In the genomic region with DNA sequence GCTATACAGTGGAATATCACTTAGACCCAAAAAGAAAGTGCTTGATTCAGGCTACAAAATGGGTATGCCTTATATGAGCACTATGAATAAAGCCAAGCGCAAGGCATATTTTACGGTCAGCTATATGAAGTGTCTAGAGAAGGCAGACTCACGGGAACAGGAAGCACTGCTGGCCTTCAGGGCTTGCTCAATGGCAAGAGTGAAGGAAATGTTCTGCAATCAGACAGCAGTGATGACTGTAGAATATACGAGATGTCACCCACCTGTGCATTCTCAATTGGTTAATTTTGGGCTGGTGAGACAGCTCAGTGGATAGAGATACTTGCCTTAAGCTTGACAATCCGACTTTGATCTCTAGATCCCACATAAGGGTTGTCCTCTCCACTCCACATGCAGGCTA, we compare ENCODE assay signal across 24 mouse cellular contexts. TPM values are rescaled to one million over a fixed set of nuclear protein-coding genes. Genes with fewer than 3 reads are reported as not detected.
DNase-seq lines count a peak whose midpoint lies in the region; ATAC-seq lines count a peak whose summit lies in the region.
"Had no signal": no experiment of that assay in that cellular context is flagged by ENCODE, and none has a peak within 500 bp of the region (broad histone marks: within the 10 kb centered on the region; RNA-seq: fewer than 3 reads in every experiment).

No protein-coding gene starts in this region.

- H3K9me3 ChIP-seq in kidney, embryonic 15.5 days (replicated peaks) = no peaks in the 10 kb centered on the region
- H3K9me3 ChIP-seq in kidney, embryonic 16.5 days (ENCODE audit: low read length) = 0 out of 2 replicates have a peak, but pooled peaks cover 3% of the 10 kb centered on the region
- no peaks in the 10 kb centered on the region for H3K9me3 ChIP-seq in liver, embryonic 12.5 days (replicated peaks)
- H3K9me3 ChIP-seq: embryonic facial prominence, embryonic 10.5 days; embryonic facial prominence, embryonic 12.5 days; forebrain, embryonic 13.5 days; G1E had no signal

- 89% methylated on average over 5 of the region's 5 CpGs for WGBS in kidney, embryonic 15.5 days
- WGBS in kidney, embryonic 16.5 days = 88% methylated on average over 5 of the region's 5 CpGs
- 81% methylated on average over 5 of the region's 5 CpGs for WGBS in liver, embryonic 12.5 days (ENCODE audit: insufficient replicate concordance)

- H3K27me3 ChIP-seq in kidney, embryonic 15.5 days = no peaks in the 10 kb centered on the region
- H3K27me3 ChIP-seq in kidney, embryonic 16.5 days (ENCODE audit: insufficient read depth, low read length) = no peaks in the 10 kb centered on the region
- H3K27me3 ChIP-seq in liver, embryonic 12.5 days (replicated peaks) = no peaks in the 10 kb centered on the region
- H3K27me3 ChIP-seq: CH12.LX; embryonic facial prominence, embryonic 12.5 days; forebrain, embryonic 13.5 days; Patski had no signal

- H3K27ac ChIP-seq in kidney, embryonic 15.5 days = 0 out of 2 replicates have a peak overlapping the region, but pooled peaks have one; percentile 27
- no peak overlapping the region for H3K27ac ChIP-seq in kidney, embryonic 16.5 days (ENCODE audit: low read length)
- H3K27ac ChIP-seq in liver, embryonic 12.5 days = no peak overlapping the region
- H3K27ac ChIP-seq: embryonic facial prominence, embryonic 10.5 days; embryonic facial prominence, embryonic 12.5 days; forebrain, embryonic 13.5 days had no signal

- H3K4me1 ChIP-seq in kidney, embryonic 15.5 days = peaks cover 29% of the 10 kb centered on the region
- H3K4me1 ChIP-seq in kidney, embryonic 16.5 days (ENCODE audit: insufficient read depth, low read length) = peaks cover 19% of the 10 kb centered on the region
- H3K4me1 ChIP-seq in liver, embryonic 12.5 days = peaks cover 7% of the 10 kb centered on the region

- no peak for DNase-seq in left cerebral cortex, adult 8-10 months (ENCODE audit: low spot score in 2 of 2)
- DNase-seq in ovary, postnatal 10 days (ENCODE audit: low spot score) = no peak
- DNase-seq: adrenal gland, adult 8-10 months; adrenal gland, postnatal 14 days; adrenal gland, postnatal 36 days; B cell, adult 2 months; cerebellum, adult 11-12 months; cerebellum, adult 2 months; cerebellum, adult 9-10 months; cerebellum, postnatal 10 days; cerebellum, postnatal 25 days had no signal

- no peak overlapping the region for H3K4me2 ChIP-seq in kidney, embryonic 15.5 days
- no peak overlapping the region for H3K4me2 ChIP-seq in kidney, embryonic 16.5 days (replicated peaks; ENCODE audit: low read depth, low read length)
- H3K4me2 ChIP-seq in liver, embryonic 12.5 days = no peak overlapping the region
- H3K4me2 ChIP-seq: embryonic facial prominence, embryonic 12.5 days; forebrain, embryonic 13.5 days had no signal

- H3K4me3 ChIP-seq in kidney, embryonic 15.5 days (replicated peaks) = no peak overlapping the region
- H3K4me3 ChIP-seq in kidney, embryonic 16.5 days (ENCODE audit: low read length) = no peak overlapping the region
- H3K4me3 ChIP-seq in liver, embryonic 12.5 days = no peak overlapping the region
- H3K4me3 ChIP-seq: embryonic facial prominence, embryonic 10.5 days; embryonic facial prominence, embryonic 12.5 days; forebrain, embryonic 13.5 days had no signal

- no peak overlapping the region for H3K9ac ChIP-seq in kidney, embryonic 15.5 days
- no peak overlapping the region for H3K9ac ChIP-seq in kidney, embryonic 16.5 days (replicated peaks; ENCODE audit: low read length)
- H3K9ac ChIP-seq in liver, embryonic 12.5 days = no peak overlapping the region
- H3K9ac ChIP-seq: embryonic facial prominence, embryonic 12.5 days; forebrain, embryonic 13.5 days had no signal

- ATAC-seq in kidney, embryonic 15.5 days (replicated peaks; ENCODE audit: low FRiP score) = no peak
- ATAC-seq in kidney, embryonic 16.5 days (ENCODE audit: low FRiP score, low TSS enrichment) = no peak
- peak; percentile 97 for ATAC-seq in megakaryocyte, adult 5-6 weeks (ENCODE audit: poor library complexity, severe bottlenecking)
- peak; percentile 40; the same call in 1 of the 2 replicates for ATAC-seq in monocyte, adult 5-6 weeks (replicated peaks; ENCODE audit: insufficient number of reproducible peaks, low FRiP score, low TSS enrichment, poor library complexity, severe bottlenecking)
- no peak for ATAC-seq in liver, embryonic 12.5 days
- ATAC-seq: activated CD4-positive, CD25-positive, alpha-beta regulatory T cell, adult 4 months; CD4-positive, CD25-positive, alpha-beta regulatory T cell, adult 4 months; forebrain, embryonic 13.5 days; Patski had no signal

- peaks cover 20% of the 10 kb centered on the region; the same call in 1 of the 2 replicates for H3K36me3 ChIP-seq in kidney, embryonic 15.5 days
- peaks cover 7% of the 10 kb centered on the region; the same call in 1 of the 2 replicates for H3K36me3 ChIP-seq in kidney, embryonic 16.5 days (ENCODE audit: insufficient read depth, low read length)
- peaks cover 23% of the 10 kb centered on the region for H3K36me3 ChIP-seq in liver, embryonic 12.5 days

RNA-seq across cellular contexts. Expression of gene Zfp36l2, which starts 13.4 kb away (rescaled TPM):
- 13.7 and 14.7 TPM in 2 replicates for polyA plus RNA-seq in kidney, embryonic 15.5 days (2015; fragmentation: Nextera tagmentation; extraction: Ambion mirVana)
- 9.5 and 11.4 TPM in 2 replicates for polyA plus RNA-seq in kidney, embryonic 16.5 days (2015; fragmentation: Nextera tagmentation; extraction: Ambion mirVana)
- 316 and 357 TPM in 2 replicates for total RNA-seq in megakaryocyte, adult 5-6 weeks (2015)
- total RNA-seq in megakaryocyte, adult 5-6 weeks (2017) = 121 and 168 TPM in 2 replicates
- total RNA-seq in monocyte, adult 5-6 weeks (2017) = 346 to 394 TPM (median 381 TPM) in 3 replicates
- polyA plus RNA-seq in liver, embryonic 12.5 days (2016; fragmentation: Nextera tagmentation; extraction: Ambion mirVana) = 19.5 and 20.0 TPM in 2 replicates
- 10 to 100 TPM; 19.9 to 27.1 (median 24.2) TPM for total RNA-seq in left cerebral cortex, adult 8-10 months (2022)

Comparison
In these comparisons a context has a peak if more than half of its experiments do, and no peak if none do; other contexts are left out.
1. ATAC-seq: peak in megakaryocyte, adult 5-6 weeks (single experiment) and monocyte, adult 5-6 weeks (single experiment); none in kidney, embryonic 15.5 days (single experiment), kidney, embryonic 16.5 days (single experiment) and liver, embryonic 12.5 days (single experiment).
2. RNA of gene Zfp36l2, which starts 13.4 kb away (total RNA-seq): 121 to 357 TPM in megakaryocyte, adult 5-6 weeks and 346 to 394 TPM in monocyte, adult 5-6 weeks; 19.9 to 27.1 TPM in left cerebral cortex, adult 8-10 months; every median in the first group is over 4 times any median in the second.